Mouse (Mus musculus): Measurements from ENCODE around the gene Col4a5. TPM values are rescaled to one million over a fixed set of nuclear protein-coding genes. Genes with fewer than 3 reads are reported as not detected.

Gene Col4a5
- polyA plus RNA-seq, 1 experiment from 2014 or later: 7.3 TPM

- Histone ChIP-seq H3K4me2 (peak overlapping the region; percentile 71), H3K27ac (replicated peaks) (no peak overlapping the region), H3K4me3 (replicated peaks) (peak overlapping the region; percentile 37), H3K4me1 (peaks cover 27% of the 10 kb centered on the region), H3K9me3 (replicated peaks) (no peaks in the 10 kb centered on the region), H3K36me3 (no peaks in the 10 kb centered on the region), H3K9ac (replicated peaks) (no peak overlapping the region), H3K27me3 (replicated peaks) (peaks cover 62% of the 10 kb centered on the region)
- WGBS: 20% methylated on average over 33 of the region's 33 CpGs
- no peak for ATAC-seq (ENCODE audit: low FRiP score)
These were observed 246.5 kb downstream of the Col4a5 start for GRCm38 (mm10) chrX:141721725-141722124.

- 22% methylated on average over 16 of the region's 16 CpGs for WGBS
- Histone ChIP-seq H3K9ac (replicated peaks) (no peak overlapping the region), H3K4me3 (replicated peaks) (peak overlapping the region; percentile 45), H3K27ac (replicated peaks) (no peak overlapping the region), H3K36me3 (no peaks in the 10 kb centered on the region), H3K4me1 (peaks cover 27% of the 10 kb centered on the region), H3K27me3 (replicated peaks) (peaks cover 68% of the 10 kb centered on the region), H3K4me2 (peak overlapping the region; percentile 62), H3K9me3 (replicated peaks) (no peaks in the 10 kb centered on the region)
- no peak for ATAC-seq (ENCODE audit: low FRiP score)
These were observed 248.8 kb downstream of the Col4a5 start for GRCm38 (mm10) chrX:141723936-141724335.

GRCm38 (mm10) chrX:141724391-141724891 is 249.3 kb downstream of the Col4a5 start:
- peaks cover 27% of the 10 kb centered on the region for H3K4me1 ChIP-seq
- no peaks in the 10 kb centered on the region for H3K36me3 ChIP-seq
- 19% methylated on average over 52 of the region's 52 CpGs for WGBS
- no peak overlapping the region for H3K9ac ChIP-seq (replicated peaks)
- H3K27ac ChIP-seq (replicated peaks): no peak overlapping the region
- H3K9me3 ChIP-seq (replicated peaks): no peaks in the 10 kb centered on the region
- H3K4me2 ChIP-seq: peak overlapping the region; percentile 62
- peaks cover 68% of the 10 kb centered on the region for H3K27me3 ChIP-seq (replicated peaks)
- ATAC-seq (ENCODE audit: low FRiP score): peak; percentile 54; the same call in 1 of the 2 replicates
- H3K4me3 ChIP-seq (replicated peaks): peak overlapping the region; percentile 45

GRCm38 (mm10) chrX:141724937-141725918 is 250.0 kb downstream of the Col4a5 start, which contains the start of gene Irs4:
TSS of gene Irs4 (minus strand) at chrX:141725263.
- Histone ChIP-seq H3K36me3 (no peaks in the 10 kb centered on the region), H3K9me3 (replicated peaks) (no peaks in the 10 kb centered on the region), H3K4me1 (peaks cover 27% of the 10 kb centered on the region), H3K4me2 (peak within 1 kb of the TSS; percentile 62), H3K27ac (replicated peaks) (no peak within 1 kb of the TSS), H3K9ac (replicated peaks) (no peak within 1 kb of the TSS), H3K27me3 (replicated peaks) (peaks cover 64% of the 10 kb centered on the region), H3K4me3 (replicated peaks) (peak within 1 kb of the TSS; percentile 45)
- WGBS: 26% methylated on average over 50 of the region's 51 CpGs
- ATAC-seq (ENCODE audit: low FRiP score): peak; percentile 85

GRCm38 (mm10) chrX:141729570-141729969 is 254.4 kb downstream of the Col4a5 start:
- Histone ChIP-seq H3K4me2 (no peak overlapping the region), H3K4me3 (replicated peaks) (no peak overlapping the region), H3K36me3 (no peaks in the 10 kb centered on the region), H3K9me3 (replicated peaks) (no peaks in the 10 kb centered on the region), H3K9ac (replicated peaks) (no peak overlapping the region), H3K4me1 (peaks cover 10% of the 10 kb centered on the region; the same call in 1 of the 2 replicates), H3K27me3 (replicated peaks) (peaks cover 20% of the 10 kb centered on the region), H3K27ac (replicated peaks) (no peak overlapping the region)
- WGBS: 55% methylated on average over 5 of the region's 5 CpGs
- ATAC-seq (ENCODE audit: low FRiP score): no peak

Other genes with a start within 250 kb of the Col4a5 start
- 2.3 and 2.7 TPM in 2 replicates for gene Col4a6, start 1.3 kb upstream of the Col4a5 start, polyA plus RNA-seq (2015; fragmentation: Nextera tagmentation; extraction: Ambion mirVana)
- gene Irs4, start 249.9 kb downstream of the Col4a5 start, polyA plus RNA-seq (2015; fragmentation: Nextera tagmentation; extraction: Ambion mirVana): 0.96 and 1.2 TPM in 2 replicates

All from neural tube, embryonic 15.5 days (tissue).